Mouse (Mus musculus) heart, postnatal 14 days (tissue): ENCODE measurements around the gene Ero1lb. TPM values are rescaled to one million over a fixed set of nuclear protein-coding genes. Genes with fewer than 3 reads are reported as not detected.

Source experiments
- DNase-seq, 2 experiments: peaks; one replicate each; pipeline ENCODE4 v3.0.0; 2021 to 2022
- intact Hi-C: fragments of 180-260 bp; cut with DNase I; formaldehyde crosslinking; loops from one replicate; pipeline ENCODE4 v1.15.1; 2025
- long read RNA-seq, 2 experiments: library from polyadenylated mRNA; stranded (forward); transcript quantifications; one replicate each; pipeline ENCODE4 v2.0.0; 2021
- total RNA-seq, 2 experiments: library from RNA; stranded (reverse); gene quantifications; 2 replicates each; pipeline ENCODE4 v1.2.3; 2021

Ero1lb gene
- 1 to 10 TPM; 1.9 to 2.5 TPM for total RNA-seq
- long read RNA-seq, experiment 1, partial matches to known transcripts = 0 of 1 reads
- long read RNA-seq, experiment 1, other reads (novel, unspliced or antisense) = 1 of 1 reads
- long read RNA-seq, experiment 2 = 0 reads

DNA sequence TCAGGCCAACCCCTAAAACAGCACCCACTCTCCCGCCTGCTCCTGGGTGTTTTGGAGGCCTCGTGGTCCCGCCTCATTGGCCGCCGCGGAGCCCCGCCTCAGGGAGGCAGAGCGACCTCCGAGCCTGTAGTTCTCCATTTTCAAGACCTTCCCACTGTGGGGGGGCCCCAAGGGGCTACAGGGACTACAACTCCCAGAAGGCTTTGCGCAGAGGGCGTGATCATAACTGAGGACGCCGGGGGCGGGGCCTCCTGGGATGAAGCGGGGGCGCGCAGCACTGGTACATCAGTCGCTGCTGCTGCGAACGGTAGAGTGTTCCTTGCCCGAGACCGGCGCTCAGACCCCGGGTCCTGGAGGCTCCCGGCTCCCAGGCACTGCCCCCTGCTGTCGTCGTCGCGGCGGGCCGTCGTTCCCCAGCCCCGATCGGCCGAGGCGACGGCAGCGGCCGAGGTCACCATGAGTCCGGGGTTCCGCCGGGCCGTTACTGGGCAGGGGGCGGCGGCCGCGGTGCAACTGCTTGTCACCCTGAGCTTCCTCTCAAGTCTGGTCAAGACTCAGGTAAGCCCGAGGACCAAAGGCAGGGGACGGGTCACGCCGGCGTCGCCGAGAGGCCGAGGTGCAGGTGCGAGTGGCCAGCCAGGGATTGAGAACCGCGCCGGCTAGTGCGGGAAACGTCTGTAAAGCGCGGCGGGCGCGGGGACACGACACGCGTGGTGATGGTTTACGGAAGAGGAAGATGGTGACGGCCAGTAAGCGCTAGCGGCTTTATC, at the start of gene Ero1lb:
TSS of gene Ero1lb (plus strand) at position 254 of the 770 bp plus-strand sequence.
- peak; percentile 96 to 98 for DNase-seq
- intact Hi-C loops = loop anchor here (5.0 to 10.0 kb wide), 2 partner anchors 104 to 311 kb away; partner anchors contain the start of genes Lgals8 and Mtr

DNA sequence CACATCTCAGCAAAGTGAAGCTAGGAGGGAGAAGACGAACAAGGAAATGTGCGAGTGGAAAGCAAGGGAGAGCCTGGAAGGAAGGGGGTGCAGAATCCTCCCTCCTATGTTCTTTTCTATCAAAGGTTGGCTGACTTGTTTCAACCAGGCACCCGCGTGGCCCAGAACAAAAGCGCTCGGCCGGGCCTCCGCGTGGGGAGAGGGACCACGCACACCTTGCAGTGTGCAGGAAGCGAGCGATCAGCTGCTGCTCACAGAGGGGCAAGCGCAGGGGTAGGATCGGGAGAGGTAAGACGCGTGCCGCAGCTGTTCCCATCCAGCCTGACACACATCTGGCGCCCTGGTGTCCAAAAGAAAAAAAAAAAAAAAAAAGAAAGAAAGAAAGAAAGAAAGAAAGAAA, 46.3 kb upstream of the Ero1lb start:
- intact Hi-C loops = no loop called here
- peak in 1 of 2 experiments; percentile 1 for DNase-seq

DNA sequence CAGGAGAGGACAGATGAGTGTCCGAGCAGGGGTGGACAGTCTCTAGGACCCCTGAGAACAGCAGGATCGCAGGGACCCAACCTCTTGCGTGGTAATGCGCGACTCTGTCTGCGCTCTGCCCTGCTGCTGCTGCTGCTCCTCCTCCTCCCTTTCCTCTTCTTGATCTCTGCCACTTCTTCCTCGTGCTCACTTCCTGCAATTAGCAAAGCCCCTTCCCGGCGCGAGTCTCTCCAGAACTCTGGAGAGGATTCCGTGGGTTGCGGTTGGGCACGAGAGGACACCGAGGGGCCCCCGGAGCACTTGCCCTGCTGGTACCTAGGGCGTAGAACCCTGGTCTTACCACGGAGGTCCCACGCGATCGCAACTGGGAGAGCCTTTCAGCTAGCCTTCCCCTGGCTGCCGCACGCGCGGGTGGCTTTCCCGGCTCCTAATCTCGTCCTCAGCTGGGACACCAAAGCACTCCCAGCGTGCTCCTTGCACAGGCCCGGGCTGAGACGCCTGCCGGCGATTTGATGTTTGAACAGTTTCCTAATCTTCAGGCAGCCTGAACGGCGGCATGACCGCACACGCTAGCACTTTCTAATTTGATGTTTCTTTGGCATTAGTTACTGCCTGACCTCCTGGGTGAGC, 45.6 kb upstream of the Ero1lb start, which contains the start of gene Edaradd:
TSS of gene Edaradd (minus strand) at position 484 of the 630 bp plus-strand sequence.
- peak; percentile 61 to 65 for DNase-seq
- intact Hi-C loops = loop anchor here (5.0 kb wide), 1 partner anchor 38 kb away; no protein-coding TSS in a partner anchor

DNA sequence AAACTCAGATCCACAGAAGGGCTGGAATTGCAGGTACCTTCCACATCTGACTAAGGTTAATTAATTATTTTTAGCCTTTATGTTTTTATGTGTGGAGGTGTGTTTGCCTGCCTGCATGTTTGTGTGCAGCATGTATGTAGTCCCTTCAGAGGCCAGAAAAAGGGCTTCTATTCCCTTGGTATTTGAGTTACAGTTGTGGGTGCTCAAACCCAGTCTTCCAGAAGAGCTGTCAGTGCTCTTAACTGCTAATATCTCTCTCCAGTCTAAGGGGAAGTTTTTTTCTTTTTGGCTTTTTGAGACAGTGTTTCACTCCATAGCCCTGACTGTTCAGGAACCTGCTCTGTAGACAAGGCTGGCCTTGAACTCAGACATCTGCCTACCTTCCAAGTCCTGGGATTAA, 43.3 kb upstream of the Ero1lb start:
- intact Hi-C loops = loop anchor here (5.0 kb wide), 1 partner anchor 40 kb away; no protein-coding TSS in a partner anchor
- DNase-seq = no peak

DNA sequence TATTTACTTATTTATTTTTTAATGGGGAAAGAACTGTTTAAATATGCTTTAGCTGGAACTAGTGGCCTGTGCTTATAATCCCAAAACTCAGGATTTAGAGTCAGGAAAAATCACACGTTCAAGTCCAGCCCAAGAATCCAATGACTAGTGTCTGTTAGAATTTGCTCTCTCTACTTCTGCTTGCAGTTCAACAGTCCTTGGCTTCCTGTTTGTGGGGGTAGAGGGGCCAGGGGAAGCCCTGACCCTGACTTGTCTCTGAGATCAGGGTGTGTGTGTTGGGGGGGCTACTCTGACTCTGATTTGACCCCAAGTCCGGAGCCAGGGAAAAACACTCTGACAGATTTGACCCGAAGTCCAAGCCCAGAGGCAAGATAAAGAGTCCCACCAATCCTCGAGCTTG, 40.0 kb upstream of the Ero1lb start:
- no peak for DNase-seq
- intact Hi-C loops = no loop called here

DNA sequence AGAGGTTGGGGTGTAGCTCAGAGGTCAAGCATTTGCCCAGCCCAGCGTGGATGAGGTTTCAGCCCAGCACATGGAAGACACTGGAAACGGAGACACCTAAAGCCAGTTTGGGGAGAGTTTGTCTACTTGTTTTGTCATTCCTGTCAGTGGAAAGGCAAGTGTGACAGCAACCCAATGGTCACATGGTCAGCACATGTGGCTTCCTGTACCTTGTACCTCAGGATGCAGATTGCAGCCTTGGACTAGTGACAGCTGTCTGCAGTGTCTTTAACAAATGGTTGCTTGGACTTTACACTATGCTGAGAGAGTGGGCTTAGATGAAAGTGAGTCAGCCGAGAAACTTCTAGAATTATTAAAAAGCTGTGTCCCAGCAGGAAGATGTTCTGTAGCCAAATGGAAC, 31.0 kb upstream of the Ero1lb start:
- intact Hi-C loops = no loop called here
- no peak for DNase-seq

DNA sequence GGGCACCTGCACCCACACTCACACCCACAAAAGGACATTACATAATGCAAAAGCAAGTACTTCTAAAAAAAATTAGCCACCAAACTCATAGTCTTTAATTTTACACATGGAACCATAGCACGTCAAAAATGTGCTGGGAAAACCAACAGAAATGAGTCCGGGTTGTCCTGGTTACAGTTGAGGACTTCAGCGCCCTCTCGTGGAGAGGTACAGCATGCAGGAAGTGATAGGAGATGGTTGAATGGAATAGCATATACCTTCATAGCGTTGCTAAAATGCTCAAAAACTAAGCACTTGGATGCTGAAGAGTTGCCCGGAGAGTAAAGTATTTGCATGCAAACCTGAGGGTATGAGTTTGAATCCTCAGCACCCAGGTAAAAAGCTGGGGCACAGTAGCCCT, 27.7 kb upstream of the Ero1lb start:
- DNase-seq = peak; percentile 40 to 51
- intact Hi-C loops = loop anchor here (2.0 kb wide), 1 partner anchor 65 kb away; no protein-coding TSS in a partner anchor

DNA sequence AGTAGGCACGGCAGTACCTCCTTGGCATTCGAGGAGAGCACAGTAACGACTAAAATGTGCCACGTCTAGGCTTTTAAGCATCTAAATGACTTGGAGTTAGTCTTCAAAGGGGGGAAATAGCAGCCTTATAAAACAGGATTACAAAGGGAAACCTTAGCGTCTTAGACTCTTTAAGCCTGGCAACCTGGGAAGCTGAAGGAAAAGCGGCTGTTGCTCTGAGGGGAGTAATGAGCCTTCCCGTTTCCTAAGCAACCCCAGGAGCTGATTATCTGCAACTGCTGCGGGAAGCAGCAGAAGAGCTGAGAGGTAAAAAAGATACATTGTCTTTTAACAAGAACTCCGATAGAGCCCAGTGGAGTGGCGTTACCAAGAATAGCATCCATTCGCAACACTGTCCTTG, 26.0 kb upstream of the Ero1lb start:
- intact Hi-C loops = loop anchor here (2.0 kb wide), 1 partner anchor 67 kb away; no protein-coding TSS in a partner anchor
- no peak for DNase-seq

DNA sequence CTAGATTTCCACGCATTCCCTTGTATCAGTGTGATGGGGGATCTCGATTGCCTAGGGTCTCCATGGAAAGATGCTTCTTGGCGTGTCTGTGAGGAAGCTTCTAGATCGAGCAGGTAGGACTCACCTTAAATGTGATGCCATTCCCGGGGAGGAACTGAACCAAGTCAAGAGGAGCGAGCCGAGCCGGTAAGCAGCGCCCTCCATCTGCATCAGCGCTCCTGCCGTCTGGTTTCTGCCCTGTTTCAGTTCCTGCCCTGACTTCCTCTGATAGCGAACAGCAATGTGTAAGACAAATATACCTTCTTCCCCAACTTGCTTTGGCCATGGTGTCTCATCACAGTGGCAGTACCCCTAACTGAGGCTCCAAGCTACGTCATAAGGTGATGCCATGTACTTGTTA, 25.6 kb upstream of the Ero1lb start:
- intact Hi-C loops = no loop called here
- DNase-seq = no peak

DNA sequence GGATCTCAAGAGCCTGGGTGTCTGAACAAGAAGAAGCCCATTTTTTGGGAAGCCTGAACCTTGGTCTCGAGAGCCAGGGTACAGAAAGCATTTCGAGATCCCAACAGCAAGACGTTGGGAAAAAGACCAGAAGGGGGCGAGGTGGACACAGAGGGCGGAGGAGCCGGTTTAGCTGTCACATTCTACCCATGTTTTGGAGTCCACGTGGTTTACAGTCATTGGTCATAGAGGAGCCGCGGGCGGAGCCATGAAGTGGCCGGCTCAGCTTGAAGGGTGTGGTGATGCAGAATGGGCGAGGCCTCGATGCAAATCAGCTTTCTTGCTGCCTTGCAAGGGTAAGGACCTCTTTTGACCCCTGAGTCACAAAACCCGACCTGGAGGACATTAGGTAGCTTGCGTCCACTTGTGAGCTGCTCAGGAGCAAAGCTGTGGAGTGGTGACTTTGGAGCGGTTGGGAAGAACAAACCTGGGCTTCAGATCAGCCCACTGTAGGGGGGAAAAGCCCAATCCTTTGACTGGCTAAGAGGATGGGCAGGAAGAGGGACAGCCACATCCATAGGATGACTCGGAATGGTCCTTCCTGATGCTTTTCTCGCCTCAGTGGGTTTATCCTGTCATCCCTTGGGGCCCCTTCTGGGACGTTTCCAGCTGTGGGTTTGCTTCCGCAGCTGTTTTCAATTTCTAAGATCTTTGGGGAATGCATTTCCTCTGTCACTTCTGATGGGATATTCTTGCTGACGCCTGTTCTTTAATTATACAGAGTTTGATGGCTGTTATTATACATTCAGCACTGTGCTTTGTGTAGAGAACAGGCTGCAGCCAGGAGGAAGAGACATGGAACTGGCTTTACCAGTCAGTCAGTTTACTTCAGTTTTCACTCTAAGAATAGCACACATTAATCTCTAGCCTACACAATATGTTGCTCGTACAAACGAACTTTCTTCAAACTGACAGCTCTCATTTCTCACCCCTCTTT, 23.4 kb upstream of the Ero1lb start:
- intact Hi-C loops = no loop called here
- peak; percentile 23 to 58 for DNase-seq

DNA sequence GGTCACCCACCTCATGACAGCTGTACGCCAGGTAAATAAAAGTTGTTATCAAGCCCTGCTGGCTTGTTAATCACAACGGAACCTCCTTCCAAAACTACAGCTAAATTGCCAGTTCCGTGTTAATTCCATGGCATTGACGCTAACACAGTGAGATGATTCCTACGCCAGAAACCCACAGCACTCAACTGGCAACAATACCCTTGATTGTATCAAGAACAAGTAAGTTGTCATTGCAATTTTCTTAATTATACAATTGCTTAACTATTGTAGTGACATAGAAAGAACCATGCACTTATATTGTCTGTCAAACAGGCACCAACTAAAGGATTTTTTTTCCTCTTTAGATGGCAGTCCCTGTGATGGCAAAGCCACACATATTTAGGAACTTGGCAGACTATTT, 22.4 kb upstream of the Ero1lb start:
- DNase-seq = no peak
- intact Hi-C loops = no loop called here

DNA sequence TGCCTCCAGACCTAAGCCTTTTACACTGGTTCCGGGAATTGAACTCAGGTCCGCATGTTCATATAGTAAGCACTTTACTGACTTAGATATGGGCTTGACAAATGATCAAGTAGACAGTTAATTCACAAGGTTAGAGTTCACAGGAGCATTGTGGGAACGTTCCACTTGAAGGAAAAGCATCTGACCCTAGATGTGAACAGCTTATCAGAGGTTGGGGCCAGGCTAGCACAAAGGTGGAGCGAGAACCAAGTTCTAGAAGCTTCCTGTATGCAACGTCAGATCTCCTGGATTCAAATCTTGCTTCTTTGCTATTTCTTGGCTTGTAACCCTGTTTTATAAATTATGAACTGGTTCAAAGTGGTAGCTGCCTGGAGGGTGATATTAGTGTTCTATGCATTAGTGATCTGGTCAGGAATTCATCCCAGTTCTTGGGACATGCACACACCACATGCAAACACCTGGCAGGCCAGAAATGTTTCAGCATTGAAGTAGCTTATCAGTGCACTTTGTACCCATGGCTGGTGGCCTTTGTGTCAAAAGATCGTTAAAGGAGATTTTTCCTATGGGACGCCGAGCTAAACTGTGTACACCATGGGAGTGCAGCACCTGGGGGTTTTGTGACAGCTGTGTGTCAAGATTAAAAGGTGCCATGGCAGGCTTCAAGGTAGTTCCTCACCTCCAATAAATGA, 21.6 kb upstream of the Ero1lb start:
- intact Hi-C loops = no loop called here
- no peak for DNase-seq

DNA sequence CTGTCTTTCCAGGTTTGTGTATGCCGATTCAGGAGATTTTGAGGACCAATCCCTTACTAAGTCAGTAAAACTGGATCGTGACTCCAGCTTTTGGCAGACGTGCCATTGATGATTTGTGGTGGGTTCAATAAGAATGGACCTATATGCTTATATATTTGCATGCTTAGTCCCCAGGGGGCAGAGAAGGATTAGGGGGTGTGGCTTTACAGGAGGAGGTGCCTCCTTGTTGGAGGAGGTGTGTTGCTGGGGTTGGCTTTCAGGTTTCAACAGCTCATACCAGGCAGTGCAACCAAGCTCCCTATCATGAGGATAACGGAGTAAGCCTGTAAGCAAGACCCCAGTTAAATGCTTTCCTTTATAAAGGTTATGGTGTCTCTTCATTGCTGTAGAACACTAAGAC, 11.5 kb upstream of the Ero1lb start:
- DNase-seq = no peak
- intact Hi-C loops = no loop called here

DNA sequence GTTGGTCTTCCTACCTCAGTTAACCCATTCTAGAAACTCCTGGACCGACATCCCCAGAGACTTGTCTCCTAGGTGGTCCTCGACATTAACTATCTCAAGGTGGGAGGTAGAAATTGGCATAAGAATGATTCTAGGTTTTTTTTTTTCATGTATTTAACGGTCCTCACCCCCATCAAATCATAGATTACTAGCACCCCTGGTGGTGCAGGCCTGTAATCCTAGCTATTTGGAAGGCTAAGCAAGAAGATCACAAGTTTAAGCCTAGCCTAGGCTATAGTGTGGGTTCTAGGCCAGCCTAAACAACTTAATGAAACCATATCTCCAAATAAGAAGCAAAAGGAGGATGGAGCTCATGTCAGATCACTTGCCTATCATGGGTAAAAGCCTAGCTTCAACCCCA, 6.6 kb upstream of the Ero1lb start:
- no peak for DNase-seq
- intact Hi-C loops = no loop called here

DNA sequence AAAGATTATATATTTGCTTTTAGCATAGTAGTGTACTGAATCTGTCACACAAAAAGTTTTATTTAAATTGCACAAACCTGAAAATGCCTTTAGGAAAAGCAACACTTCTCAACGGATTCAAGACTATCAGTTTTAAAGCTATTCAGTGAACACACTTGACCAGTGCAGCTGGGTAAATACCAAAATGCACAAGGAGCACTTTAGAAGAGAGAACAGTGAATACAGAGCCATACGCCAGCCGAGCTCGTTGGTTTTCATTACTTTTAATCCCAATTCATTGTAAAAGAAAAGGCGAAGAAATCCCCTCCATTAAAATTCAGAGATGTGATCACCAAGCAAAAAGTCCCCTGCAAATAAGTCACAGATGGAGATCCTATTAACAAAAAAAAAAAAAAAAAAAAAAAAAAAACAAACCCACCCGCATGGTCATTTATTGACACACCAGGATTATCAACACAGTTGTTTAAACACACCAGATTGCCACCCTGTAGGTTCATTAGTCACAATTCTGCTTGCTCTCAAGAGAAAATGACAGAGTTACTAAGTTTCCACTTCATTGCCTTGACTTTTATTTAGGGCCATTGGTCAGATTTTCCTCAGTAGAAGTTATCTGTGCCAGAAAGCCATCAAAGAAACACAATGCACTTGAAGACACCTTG, 6.1 kb upstream of the Ero1lb start:
- DNase-seq = no peak
- intact Hi-C loops = loop anchor here (10.0 kb wide), 1 partner anchor 305 kb away; the partner anchor contains the start of gene Mtr

DNA sequence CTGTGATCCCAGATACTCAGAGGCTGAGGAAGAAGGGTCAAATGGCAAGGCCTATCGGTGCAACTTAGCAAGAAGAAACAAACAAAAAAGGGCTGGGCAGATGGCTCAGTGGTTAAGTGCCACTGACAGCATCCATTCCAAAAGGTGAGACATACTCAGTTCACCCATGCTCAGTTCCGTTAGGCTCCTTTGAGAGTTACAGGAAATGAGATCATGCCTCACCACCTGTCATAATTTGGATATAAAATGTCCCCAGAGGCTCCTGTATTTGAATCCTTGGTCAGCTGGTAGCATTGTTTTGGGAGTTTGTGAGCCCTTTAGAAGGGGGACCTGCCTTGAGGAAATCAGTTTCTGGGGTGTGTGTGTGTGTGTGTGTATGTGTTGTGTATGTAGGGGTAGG, 3.9 kb upstream of the Ero1lb start:
- no peak for DNase-seq
- intact Hi-C loops = loop anchor here (10.0 kb wide), 1 partner anchor 307 kb away; the partner anchor contains the start of gene Mtr

DNA sequence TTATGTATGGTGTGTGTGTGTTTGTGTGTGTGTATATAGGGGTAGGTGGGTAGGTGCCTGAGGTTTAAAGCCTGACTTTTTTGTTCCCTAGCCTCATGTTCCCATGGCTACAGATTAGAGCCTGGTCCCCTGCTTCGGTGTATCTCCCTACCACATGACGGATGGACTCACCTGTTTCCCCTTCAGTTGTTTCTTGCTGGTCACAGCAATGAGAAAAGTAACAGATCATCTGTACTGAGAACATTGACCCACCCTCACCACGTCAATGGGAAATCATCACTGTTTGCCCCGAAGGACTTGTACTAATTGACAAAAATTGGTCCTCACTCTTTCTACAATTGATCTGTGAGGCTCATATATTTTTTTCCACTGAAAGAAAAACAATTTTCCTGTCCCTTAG, 3.4 kb upstream of the Ero1lb start:
- intact Hi-C loops = loop anchor here (10.0 kb wide), 1 partner anchor 307 kb away; the partner anchor contains the start of gene Mtr
- DNase-seq = no peak

DNA sequence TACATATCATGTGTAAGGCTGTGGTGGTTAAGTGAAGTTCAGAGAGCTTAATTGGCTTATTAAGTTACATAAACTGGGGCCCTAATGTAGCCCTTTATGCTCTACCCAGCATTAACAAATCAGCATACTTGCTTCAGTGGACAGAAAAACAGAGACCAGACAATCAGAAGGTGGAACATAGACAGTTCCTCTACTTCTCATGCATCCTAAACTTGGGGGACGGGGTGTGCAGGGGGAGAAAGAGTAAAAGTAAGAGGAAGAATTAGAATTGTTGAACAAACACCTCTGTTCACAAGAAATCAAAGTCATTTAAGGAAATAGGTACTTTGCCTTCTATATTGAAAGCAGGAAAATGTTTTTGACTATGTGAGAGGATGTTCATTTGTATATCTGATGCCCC, 2.3 kb downstream of the Ero1lb start:
- intact Hi-C loops = loop anchor here (5.0 to 10.0 kb wide), 2 partner anchors 106 to 313 kb away; partner anchors contain the start of genes Lgals8 and Mtr
- DNase-seq = no peak
